Mouse (Mus musculus) T-helper 17 cell (primary cell): ENCODE measurements around the gene Grk1.

Experiments
- in situ Hi-C, 2 experiments: fragments of 300-600 bp; cut with MboI, MseI; formaldehyde crosslinking; loops; 1 replicate in 1 of 2; 2 replicates in 1 of 2; pipeline ENCODE4 v1.15.1; 2025; ENCODE audit warnings: high pct_unique_total_duplicates in 2 of 2

Grk1 gene

DNA sequence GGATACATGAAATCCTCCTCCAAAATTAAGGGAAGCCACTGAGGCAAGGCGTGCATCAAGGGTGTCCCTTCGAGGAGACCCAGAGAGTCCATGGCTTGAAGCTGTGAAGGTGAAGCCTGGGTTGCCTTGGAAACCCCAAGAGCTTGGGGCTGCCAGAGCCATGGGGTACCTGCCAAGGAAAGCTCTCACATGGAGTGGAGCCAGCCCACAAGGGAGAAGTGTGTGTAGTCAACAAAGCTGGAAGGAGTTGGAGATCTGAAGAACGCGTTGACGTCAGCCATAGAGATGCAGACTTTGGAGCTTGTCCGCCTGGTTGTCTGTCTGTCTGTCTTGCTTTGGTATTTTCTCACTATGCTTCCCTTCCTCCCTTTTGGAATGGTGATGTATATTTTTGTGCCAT, 16.1 kb downstream of the Grk1 start:
- in situ Hi-C loops: no loop called here

DNA sequence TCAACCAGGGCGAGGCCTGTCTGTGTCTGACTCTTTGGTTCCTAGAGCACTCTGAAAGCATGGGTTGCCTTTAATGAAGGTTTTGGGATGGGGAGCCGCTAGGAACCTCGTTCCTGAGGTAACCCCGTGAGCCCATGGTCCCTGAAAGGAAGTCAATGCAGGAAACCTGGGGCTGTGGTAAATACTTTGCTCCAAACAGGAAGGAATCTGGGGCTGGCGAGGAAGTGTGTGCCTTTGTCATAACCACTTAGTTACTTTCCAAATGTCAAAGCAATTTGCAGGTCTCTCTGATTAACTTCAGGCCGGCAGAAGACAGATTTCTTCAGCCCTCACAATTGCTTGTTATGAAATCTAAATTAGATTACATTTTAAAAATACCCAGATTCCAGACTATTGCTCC, 22.5 kb downstream of the Grk1 start:
- in situ Hi-C loops: no loop called here

DNA sequence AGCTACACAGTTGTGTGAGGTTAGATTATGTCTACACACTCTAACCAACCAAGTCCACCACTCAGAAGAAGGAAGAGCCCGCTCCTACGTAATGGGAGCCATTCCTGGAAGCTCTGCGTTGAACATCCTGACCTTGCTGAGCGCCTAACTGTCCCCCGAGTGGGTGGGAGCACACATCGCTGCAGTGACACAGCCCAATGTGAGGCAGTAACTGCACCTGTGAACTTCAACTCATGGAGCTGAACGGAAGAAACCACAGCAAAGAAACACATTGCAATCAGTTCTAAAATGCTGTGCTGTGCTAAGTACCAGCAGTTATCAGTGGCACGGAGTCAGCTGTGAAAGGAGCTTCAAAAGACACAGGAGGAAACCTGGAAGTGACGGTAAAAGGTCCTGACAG, 23.3 kb downstream of the Grk1 start:
- in situ Hi-C loops: no loop called here

DNA sequence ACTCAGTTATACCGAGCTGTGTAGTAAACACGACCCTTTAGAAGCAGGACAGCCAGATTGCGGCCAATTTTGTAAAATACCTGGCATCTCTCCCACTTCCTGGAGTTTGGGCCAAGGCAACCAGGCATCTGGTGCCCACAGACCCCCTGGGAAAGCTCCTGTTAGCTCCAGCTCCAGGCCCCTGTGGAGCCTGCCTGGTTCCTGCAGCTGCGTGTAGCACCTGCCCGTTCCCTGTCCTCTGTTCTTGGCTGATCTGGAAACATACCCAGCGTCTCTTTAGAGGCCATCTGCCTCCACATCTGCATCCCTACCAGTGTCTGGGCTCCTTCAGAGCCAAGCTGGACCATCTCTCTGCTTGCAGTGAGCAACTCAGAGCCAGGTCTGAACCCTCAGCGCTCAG, 25.5 kb downstream of the Grk1 start:
- in situ Hi-C loops: no loop called here

DNA sequence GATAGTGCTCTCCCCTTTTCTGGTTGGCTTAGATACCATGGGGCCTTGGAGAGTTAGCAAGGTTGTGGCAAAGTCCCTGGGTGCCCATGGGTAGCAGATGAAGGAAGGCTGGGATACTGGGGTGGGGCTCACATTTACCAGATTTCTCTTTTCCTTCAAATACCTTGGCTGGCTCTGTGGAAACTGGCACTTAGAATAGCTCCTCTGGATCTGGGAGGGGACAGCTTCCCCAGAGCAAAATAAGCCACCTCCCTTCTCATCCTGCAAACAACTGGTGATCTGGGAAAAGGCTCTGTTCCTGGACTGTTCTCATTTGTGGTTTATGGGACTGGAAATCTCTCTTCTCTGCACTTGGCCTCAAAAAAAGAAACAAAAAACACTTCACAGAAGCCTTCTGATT, 26.0 kb downstream of the Grk1 start:
- in situ Hi-C loops: no loop called here

DNA sequence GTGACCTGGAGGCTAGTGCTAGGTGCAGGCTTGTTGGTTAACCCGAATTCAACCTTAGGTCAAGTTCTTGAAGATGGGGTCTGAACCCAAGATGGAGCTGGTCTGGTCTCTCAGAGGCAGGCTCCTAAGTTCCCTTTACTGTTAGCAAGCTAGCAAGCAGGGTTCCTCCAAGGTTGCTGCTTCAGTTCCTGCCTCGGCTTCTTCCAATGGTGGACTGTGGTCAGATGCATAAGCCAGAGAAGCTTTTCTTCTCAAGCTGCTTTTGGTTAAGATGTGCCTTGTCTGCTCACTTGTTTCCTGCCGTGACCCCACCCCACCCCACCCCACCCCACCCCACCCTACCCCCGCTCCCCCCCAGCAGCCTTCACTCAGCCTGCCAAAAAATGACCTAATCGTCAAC, 28.2 kb downstream of the Grk1 start:
- in situ Hi-C loops: no loop called here

DNA sequence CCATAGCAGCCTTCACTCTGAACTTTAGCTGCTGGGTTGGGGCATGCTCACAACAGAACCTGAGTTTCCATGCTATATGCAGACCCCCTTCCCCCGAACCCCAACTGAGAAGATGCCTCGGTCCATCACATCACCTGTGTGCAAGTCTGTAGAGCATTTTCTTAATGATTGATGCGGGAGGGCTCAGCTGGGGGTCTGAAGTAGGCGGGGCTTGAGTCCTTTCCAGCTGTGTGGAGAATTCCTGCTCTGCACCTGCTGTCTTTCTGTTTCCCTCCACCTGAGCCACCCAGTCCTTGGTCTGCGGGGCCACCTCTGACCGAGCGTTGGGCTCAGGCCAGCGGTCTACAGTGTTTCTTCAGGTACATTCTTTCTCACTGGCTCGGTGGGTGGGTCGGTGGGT, 30.0 kb downstream of the Grk1 start, which contains the start of gene Tmem255b:
Gene Tmem255b, plus strand, starts transcription at position 301 of the 400 bp plus-strand sequence.
- in situ Hi-C loops: no loop called here

DNA sequence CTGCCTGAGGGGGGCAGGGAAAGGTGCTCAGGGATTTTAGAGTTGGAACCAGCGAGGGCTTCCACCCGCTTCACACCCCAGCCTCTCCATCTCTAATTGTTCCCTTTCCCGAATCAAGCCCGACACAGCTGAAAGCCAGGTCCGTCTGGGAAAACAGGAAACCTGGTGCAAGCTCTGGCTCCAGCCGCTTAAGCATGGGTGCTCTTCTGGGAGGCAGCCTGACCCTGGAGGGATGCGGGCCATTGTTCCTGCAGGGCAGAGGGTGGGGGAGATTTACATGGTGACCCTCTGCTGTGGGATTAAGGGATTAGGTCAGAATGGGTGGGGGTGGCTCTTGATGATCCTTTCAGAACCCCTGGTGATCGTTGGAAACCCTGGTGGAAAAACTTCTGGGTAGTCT, 31.2 kb downstream of the Grk1 start:
- in situ Hi-C loops: no loop called here

DNA sequence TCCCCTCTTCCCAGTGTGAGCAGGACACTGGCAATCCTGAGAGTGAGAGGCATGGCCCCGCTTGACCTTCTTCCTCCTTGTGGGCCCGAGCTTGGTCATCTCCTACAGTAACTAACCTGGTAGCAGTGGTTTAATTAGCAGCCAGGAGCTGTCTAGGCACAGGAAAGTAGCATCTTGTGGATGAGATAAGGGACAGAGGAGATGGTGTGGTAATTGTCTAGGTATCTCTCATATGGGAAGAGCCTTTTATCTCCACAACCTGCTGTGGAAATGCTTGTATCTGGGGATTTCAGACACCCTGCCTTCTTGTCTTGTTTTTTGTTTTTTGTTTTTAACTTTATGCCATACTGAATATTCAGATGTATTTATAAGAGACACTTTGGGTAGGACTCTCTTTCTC, 32.6 kb downstream of the Grk1 start:
- in situ Hi-C loops: no loop called here

DNA sequence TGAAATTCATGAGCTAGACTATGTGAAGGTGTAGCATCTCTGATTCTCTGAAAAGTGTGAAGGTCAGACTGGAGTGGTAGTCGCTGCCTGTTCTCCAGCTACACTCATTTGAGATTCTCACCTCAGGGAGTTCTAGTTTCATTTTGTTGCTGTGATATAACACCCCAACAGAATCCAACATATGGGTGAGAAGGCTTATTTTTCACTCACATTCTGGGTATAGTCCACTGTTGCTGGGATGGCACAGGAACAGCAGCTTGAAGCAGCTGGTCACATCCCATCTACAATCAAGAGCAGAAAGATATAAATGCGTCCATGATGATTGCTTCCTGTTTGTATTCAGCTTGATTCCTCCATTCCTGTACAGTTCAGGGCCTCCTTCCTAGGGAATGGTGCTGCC, 37.3 kb downstream of the Grk1 start:
- in situ Hi-C loops: no loop called here

DNA sequence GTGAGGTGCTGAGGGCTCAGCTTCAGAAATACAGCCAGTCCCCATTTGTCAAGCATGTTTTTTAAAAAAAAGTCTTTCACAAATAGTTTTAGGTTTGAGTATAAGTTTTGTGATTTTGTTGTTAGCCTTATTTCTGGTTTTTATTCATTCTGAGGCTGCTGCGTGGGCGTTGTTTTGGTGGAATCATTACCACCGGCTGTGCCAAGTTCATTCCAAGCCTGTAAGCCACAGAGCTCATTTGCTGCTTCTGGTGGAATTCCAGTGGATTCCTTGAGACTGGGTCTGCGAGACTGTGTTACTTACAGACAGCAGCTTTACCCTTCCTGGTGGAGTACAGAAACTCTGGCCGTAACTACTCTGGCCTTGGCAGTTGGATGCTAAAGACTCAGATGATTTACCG, 41.6 kb downstream of the Grk1 start:
- in situ Hi-C loops: no loop called here

DNA sequence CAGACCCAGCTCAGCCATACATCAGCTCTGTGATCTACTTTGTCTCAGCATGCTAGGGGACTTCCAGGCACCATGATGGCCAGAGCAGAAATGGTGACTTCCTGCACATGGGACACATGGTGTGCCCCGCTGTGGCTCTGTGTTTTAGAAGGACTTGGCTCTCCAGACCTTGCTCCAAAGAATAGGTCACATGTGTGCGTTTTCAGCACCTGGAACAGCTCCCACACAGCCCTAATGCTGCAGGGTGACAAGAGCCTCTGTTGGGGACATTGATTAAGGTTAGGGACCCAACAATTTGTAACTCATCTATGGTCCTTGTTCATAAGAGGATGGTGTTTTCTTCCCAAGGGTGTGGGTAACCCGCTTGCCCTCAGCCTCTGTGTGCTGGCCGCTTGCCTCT, 43.3 kb downstream of the Grk1 start:
- in situ Hi-C loops: no loop called here

DNA sequence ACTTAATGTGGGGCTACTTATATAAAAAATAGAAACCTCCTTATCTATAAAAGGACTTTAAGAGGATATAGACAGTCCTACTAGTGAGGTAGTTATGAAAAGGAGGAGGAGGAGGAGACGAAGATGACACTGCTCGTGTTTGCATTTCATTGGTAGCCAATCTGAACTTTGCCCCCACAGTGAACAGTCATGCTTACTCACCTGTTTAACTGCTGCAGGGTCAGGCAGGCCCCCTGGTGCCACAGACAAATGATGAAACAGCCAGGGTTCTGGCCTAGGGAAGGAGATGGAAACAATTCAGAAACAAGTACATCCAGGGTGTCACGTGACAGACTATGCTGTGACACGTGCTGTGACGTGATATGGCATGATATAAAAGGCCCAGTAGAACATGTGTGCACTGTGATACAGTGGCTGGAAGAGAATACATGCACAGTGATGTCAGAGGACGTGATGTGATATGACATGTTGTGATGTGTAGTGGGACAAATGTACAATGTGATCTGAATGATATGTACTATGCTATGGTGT, 46.9 kb downstream of the Grk1 start:
- in situ Hi-C loops: no loop called here

DNA sequence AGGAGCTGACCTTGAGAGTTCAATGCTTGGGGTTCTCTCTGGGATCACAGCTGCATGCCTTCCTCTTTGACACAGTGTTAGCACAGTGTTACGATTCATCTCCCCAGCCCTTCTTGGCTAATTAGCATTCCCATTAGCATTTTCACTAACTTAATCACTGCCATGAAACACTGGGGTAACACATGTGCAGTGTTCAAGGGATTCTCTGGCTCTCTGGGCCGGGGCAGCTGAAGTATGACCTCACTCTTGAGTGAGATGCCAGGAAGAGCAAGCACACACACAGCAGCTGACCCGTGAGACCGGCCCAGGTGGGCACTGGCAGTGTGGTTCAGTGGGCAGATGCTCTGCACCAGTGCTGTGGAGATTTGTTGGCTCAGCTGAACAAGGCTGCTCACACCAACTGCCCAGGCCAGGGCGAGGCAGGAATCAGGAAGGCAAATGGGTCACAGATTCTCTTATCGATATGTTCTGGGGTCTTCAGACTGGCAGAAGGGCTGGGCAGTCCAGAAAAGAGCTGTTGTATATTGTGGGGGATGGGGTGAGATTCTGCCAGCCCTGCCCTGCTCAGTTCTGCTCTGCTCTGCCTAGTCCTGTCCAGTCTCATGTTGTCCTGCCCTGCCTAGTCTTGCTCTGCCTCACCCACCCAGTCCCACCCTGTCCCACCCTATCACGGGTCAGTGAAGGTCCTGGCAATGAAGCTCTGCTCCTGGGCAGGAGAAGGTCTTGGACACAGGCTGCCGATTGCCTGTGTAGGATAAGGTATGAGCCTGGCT, 49.6 kb downstream of the Grk1 start:
- in situ Hi-C loops: no loop called here

DNA sequence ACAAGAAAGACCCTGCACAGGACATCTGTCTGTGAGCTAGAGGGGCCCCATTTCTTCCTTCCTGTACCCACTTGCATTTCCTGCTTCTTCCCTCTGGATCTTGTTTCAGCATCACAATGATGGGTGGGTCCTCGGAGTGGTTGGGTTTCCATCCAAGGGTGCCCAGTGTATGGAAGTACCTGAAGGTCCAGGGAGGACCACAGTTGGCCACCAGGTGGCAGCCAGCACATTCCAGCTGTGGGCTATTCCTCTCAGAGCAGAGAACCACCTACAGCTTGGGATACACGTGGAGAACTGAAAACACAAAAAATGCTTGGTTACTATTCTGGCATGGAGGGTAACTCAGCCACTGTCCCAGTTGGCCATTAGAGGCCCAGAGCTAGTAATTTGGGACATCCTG, 50.4 kb downstream of the Grk1 start:
- in situ Hi-C loops: no loop called here

DNA sequence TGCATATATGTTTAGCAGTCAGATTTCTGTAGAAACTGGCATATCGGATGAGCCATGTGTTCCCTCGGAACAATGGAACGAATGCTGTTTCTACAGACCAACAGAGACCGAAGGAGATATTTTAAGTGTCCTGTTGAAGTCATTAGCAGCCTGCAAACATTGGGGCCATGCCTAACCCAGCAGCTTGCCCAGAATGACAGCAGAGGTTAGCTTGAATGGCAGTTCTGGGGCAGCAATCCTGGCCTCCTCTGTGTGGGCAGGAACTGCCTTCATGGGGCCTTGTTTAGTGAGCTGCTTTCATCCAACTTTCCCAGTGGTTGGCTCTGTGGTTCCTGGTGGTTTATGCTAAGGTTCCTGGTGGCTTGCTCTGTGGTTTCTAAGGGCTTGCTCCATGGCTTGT, 54.5 kb downstream of the Grk1 start:
- in situ Hi-C loops: no loop called here

DNA sequence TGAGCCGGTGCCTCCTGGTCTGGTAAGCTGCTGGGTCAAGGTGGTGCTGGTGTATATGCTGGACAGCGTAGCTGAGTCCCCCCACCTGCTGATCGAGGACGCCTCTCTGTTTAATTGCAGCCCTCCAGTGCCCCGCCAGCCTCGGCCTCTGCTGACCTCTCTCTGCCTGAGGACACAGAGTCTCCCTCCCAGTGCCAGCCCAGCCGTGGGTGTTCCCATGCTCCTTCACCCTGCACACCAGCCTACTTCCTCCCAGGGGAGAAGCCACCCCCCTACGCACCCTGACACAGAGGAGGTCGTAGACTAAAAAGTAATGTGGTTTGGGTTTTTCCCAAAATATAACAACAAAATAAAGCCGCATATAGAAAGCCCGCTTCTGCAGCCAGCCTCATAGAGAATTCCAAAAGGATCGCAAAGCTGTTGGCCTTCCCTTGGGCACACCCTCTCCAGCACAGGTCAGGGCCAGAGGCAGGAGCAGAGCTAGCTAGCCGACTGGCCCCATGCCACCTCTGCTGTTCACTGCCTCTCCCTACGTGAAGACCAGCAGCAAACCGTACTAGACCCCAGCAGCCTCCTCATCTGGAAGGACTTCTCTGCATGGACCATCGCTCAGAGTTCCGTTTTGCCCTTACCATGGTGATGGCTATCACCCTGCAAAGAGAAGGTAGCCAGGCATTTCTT, 56.3 kb downstream of the Grk1 start:
- in situ Hi-C loops: loop anchor here (5.0 kb wide), 1 partner anchor 49 kb away; no protein-coding TSS in a partner anchor

DNA sequence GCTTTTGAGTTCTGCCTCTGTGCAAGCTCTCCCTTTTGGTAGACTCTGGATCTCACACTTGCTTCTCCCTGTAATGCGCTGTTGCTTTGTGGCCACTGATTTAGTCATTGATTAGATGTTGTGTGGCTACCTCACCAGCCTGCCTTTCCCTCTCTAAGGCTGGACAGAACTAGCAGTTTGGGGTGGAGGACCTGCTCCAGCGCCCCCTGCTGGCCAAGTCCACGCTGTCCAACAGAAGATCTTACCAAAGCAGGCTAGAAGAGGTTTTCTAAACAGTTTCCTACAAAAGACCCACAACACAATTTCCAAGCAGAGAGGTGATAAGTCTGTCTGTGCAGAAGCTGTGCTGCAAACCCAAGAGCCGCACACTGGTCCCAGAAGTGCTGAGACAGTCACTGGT, 57.0 kb downstream of the Grk1 start:
- in situ Hi-C loops: loop anchor here (5.0 kb wide), 1 partner anchor 50 kb away; no protein-coding TSS in a partner anchor

DNA sequence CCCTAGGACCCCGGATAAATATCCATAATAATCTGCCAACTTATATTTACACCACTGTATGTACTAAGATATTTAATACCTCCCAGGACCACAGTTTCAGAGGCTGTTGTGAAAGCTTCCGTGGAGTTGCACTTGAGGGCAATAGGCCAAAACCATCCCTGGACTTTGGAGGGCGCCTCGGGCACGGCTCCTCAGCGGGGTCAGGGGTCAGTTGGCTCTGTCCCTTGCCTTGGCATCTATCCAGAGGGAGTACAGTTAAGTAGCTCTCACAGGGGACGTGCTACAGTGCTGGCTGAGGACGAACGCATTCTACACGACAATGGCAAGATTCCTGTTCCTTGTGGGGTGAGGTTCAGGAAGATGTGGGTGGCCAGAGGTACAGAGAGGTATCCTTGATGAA, 57.5 kb downstream of the Grk1 start:
- in situ Hi-C loops: loop anchor here (5.0 kb wide), 1 partner anchor 50 kb away; no protein-coding TSS in a partner anchor

DNA sequence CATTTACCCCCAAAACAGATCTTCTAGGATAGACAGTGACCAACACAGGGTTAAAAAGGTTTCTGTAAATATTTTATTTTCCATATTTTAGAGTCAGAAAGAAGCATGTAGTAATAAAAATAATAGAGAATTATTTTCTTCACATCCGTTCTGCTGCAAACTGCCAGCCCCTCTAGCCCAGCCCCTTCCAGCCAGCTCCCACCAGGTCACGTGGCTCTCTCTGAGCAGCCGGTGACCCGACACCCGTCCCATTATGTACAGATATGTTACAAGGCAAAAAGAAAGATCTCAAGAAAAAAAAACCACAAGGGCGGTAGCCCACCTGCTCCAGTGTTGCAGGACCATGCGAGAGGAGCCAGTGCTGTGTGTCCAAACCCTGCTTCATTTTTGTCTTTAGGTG, 60.4 kb downstream of the Grk1 start:
- in situ Hi-C loops: no loop called here

DNA sequence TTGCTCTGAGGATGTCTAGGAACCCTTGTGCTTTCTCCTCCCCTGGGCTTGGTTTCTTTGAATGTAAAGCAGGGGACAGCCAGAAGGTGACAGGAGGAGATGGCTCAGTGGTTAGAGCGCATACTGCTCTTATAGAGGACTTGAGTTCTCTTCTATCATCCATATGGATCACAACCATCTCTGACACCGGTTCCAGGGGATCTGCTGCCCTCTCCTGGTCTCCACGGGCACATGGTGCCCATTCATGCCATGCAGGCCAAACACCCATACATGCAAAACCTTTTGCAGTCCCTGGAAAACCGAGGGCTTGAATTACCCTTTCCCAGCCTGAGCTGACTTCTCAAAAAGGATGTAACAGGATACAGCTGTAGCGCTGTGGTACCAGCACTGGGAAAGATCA, 62.1 kb downstream of the Grk1 start:
- in situ Hi-C loops: no loop called here

DNA sequence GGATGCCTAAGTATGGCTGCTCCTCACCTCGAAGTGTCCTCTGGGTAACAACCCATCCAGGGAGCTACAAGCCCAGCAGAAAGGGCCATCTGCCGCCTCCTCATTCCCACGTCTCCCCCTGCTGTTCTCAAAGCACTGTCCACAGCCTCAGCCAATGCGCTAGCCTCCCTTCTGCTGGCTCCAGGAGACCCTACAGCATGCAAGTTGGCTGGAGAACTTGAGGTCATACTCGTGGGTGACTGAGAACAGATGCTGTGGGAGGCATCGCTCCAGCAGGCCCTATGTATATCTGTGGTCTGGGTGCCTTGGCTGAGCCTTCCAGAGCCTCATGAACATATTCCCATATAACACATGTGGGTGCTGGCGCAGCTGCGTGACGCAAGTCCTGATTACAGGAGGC, 63.9 kb downstream of the Grk1 start:
- in situ Hi-C loops: no loop called here

DNA sequence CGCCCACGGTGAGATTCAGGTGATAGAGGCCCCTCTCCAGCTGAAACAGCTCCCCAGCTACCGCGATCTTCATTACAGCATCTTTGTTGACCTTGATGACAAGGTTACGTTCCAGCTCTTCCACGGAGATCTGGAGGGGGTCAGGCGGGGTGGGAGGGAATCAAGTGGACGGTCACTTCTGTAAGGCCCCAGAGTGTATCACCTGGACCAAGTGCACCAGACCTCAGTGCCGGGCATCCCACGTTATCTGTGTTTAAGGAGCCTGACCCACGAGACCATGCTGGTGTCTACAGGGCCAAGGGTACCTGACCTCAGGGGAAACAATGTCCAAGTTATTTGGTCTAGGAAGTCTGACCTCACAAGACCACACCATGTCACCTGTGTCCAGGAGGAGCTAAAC, 66.6 kb downstream of the Grk1 start:
- in situ Hi-C loops: no loop called here
